ENCODE assay signal across 8 mouse cellular contexts in the genomic region with DNA sequence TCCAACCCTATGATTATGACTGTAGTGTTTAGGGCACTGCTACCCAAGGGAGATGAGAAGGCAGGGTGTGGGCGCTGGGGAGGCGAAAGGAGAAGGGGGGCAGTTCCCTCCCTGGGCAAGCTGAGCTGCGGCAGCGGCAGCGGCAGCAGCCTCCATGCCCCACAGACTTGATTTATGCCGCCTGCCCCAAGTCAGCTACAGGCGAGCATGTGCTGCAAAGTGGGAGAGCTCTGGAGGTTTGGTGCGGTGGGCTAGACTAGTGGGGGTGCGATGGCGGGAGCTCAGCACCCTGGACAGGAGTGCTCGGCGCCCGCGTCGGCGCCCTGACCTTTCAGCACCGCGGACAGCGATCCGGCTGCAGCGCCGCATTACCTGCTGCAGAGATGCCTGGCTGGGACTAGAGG. TPM values are rescaled to one million over a fixed set of nuclear protein-coding genes. Genes with fewer than 3 reads are reported as not detected.
DNase-seq lines count a peak whose midpoint lies in the region; ATAC-seq lines count a peak whose summit lies in the region.

No protein-coding gene starts in this region.

- no peaks in the 10 kb centered on the region; the same call in 1 of the 2 replicates for H3K27me3 ChIP-seq in intestine, embryonic 15.5 days (replicated peaks)

- peak; percentile 100 for ATAC-seq in granulocyte monocyte progenitor cell, adult 5-6 weeks (replicated peaks; ENCODE audit: poor library complexity, severe bottlenecking)
- ATAC-seq in intestine, embryonic 15.5 days: peak; percentile 93
- peak; percentile 98 for ATAC-seq in megakaryocyte-erythroid progenitor cell, adult 5-6 weeks (replicated peaks; ENCODE audit: low FRiP score, low TSS enrichment, poor library complexity, severe bottlenecking)
- no peak for ATAC-seq in inflammation-experienced regulatory T-cells, adult 6 months

- H3K27ac ChIP-seq in intestine, embryonic 15.5 days: no peak overlapping the region

- H3K4me3 ChIP-seq in intestine, embryonic 15.5 days (replicated peaks): peak overlapping the region; percentile 26

- no peak overlapping the region for H3K9ac ChIP-seq in intestine, embryonic 15.5 days

- no peaks in the 10 kb centered on the region for H3K36me3 ChIP-seq in intestine, embryonic 15.5 days

- peak overlapping the region; percentile 57 for H3K4me2 ChIP-seq in intestine, embryonic 15.5 days (replicated peaks)

- peaks cover 6% of the 10 kb centered on the region for H3K4me1 ChIP-seq in intestine, embryonic 15.5 days (replicated peaks)

- peak; percentile 93 for DNase-seq in adrenal gland, postnatal 10 days
- DNase-seq in embryo, embryonic 11 days: peak; percentile 90
- DNase-seq in left cerebral cortex, postnatal 14 days (ENCODE audit: low spot score in 2 of 2): peak; percentile 35 to 54
- DNase-seq in right cerebral cortex, postnatal 4 days: peak; percentile 73

- intact Hi-C loops in left cerebral cortex, postnatal 14 days (cut with DNase I): loop anchor here (2.0 to 10.0 kb wide), 4 partner anchors 35 to 229 kb away; a partner anchor contains a TSS

- H3K9me3 ChIP-seq in intestine, embryonic 15.5 days: no peaks in the 10 kb centered on the region

- 1% methylated on average over 22 of the region's 22 CpGs for whole genome bisulfite sequencing in intestine, embryonic 15.5 days

RNA-seq across cellular contexts. Expression of a gene that starts 0.8 kb away (rescaled TPM):
- total RNA-seq in adrenal gland, postnatal 10 days (2021): 10 to 100 TPM; 35.2 to 43.5 TPM
- not detected in 2 replicates for total RNA-seq in granulocyte monocyte progenitor cell, adult 5-6 weeks (2014; fragmentation: Nextera tagmentation)
- total RNA-seq in granulocyte monocyte progenitor cell, adult 5-6 weeks (2017): not detected in 2 replicates
- polyA plus RNA-seq in intestine, embryonic 15.5 days (2015; fragmentation: Nextera tagmentation; extraction: Ambion mirVana): 8.0 and 8.7 TPM in 2 replicates
- total RNA-seq in left cerebral cortex, postnatal 14 days (2021): 1,000 to 10,000 TPM; 1,628 to 1,639 TPM
- total RNA-seq in megakaryocyte-erythroid progenitor cell, adult 5-6 weeks (2014; fragmentation: Nextera tagmentation): not detected in 2 replicates
- total RNA-seq in megakaryocyte-erythroid progenitor cell, adult 5-6 weeks (2017): not detected in 2 replicates
- not detected for polyA plus RNA-seq in inflammation-experienced regulatory T-cells, adult 6 months (2017; shearing (Covaris generic))

Comparison
In these comparisons a context has a peak if more than half of its experiments do, and no peak if none do; other contexts are left out.
1. RNA of a gene that starts 0.8 kb away (total RNA-seq): 1,628 to 1,639 TPM in left cerebral cortex, postnatal 14 days; 35.2 to 43.5 TPM in adrenal gland, postnatal 10 days, not detected in granulocyte monocyte progenitor cell, adult 5-6 weeks and not detected in megakaryocyte-erythroid progenitor cell, adult 5-6 weeks; every median in the first group is over 10 times any median in the second.
2. Peak in every context shown above with its lines, with median percentiles within 50 percentile points of each other: DNase-seq.